Mouse (Mus musculus) kidney, embryonic 14.5 days (tissue): Measurements from ENCODE around the gene Gm10722. TPM values are rescaled to one million over a fixed set of nuclear protein-coding genes. Genes with fewer than 3 reads are reported as not detected.
"Not testable (repeated sequence)": the region's sequence is repeated elsewhere in the genome, so short reads cannot be mapped to it uniquely, and the experiment has no call there.

Experiments
- ATAC-seq: fragments of 200-750 bp; cut with Nextera tagmentation; 2 replicates; pipeline ENCODE4 v1.8.0; 2017; ENCODE audit warnings: moderate number of reproducible peaks, mild to moderate bottlenecking, moderate TSS enrichment, moderate library complexity; ENCODE audit not compliant: low FRiP score, low TSS enrichment
- H3K27ac ChIP-seq: fragments of 300-500 bp; sonication (generic); 2 replicates; pipeline ENCODE4 v1.5.1; 2014; ENCODE audit warnings: low read depth, mild to moderate bottlenecking, low read length, moderate library complexity, mixed read lengths
- H3K27me3 ChIP-seq: fragments of 300-500 bp; sonication (generic); 2 replicates; pipeline ENCODE4 v1.6.1; 2014; ENCODE audit warnings: mild to moderate bottlenecking, low read length; ENCODE audit not compliant: control insufficient read depth, insufficient read depth
- H3K36me3 ChIP-seq: fragments of 300-500 bp; sonication (generic); 2 replicates; pipeline ENCODE4 v1.6.1; 2014; ENCODE audit warnings: low read length, mixed read lengths; ENCODE audit not compliant: control insufficient read depth, insufficient read depth
- H3K4me1 ChIP-seq: fragments of 300-500 bp; sonication (generic); 2 replicates; pipeline ENCODE4 v1.6.1; 2014; ENCODE audit warnings: low read length, mixed read lengths; ENCODE audit not compliant: control insufficient read depth, insufficient read depth
- H3K4me2 ChIP-seq: fragments of 300-500 bp; sonication (generic); replicated peaks from 2 replicates; pipeline ENCODE4 v1.6.1; 2014; ENCODE audit warnings: low read depth, mild to moderate bottlenecking, low read length
- H3K4me3 ChIP-seq: fragments of 300-500 bp; sonication (generic); 2 replicates; pipeline ENCODE4 v1.5.1; 2014; ENCODE audit warnings: mild to moderate bottlenecking, low read length
- H3K9ac ChIP-seq: fragments of 300-500 bp; sonication (generic); 2 replicates; pipeline ENCODE4 v1.6.1; 2014; ENCODE audit warnings: low read depth, mild to moderate bottlenecking, low read length, moderate library complexity
- H3K9me3 ChIP-seq: fragments of 300-500 bp; sonication (generic); 2 replicates; pipeline ENCODE4 v1.6.1; 2016; ENCODE audit warnings: low read length; ENCODE audit not compliant: control insufficient read depth
- WGBS: fragments of 180-500 bp; shearing (Covaris S2); extraction: QIAGEN DNeasy Blood & Tissue Kit; methylation state at CpG from one replicate; pipeline ENCODE4 v1.1.7; 2014; 5-methylcytosine and 5-hydroxymethylcytosine counted together
- polyA plus RNA-seq: library from polyadenylated mRNA; unstranded; fragments of >200 nt; fragmentation: Nextera tagmentation; extraction: Ambion mirVana; gene quantifications from 2 replicates; pipeline ENCODE4 v1.2.1, GENCODE M21; 2014

Gene Gm10722
- polyA plus RNA-seq, 1 experiment from 2014 or later, result not detected

- not testable (repeated sequence) for H3K4me1 ChIP-seq, H3K36me3 ChIP-seq, H3K4me2 ChIP-seq, H3K27ac ChIP-seq, H3K27me3 ChIP-seq, H3K4me3 ChIP-seq, H3K9me3 ChIP-seq, H3K9ac ChIP-seq
- peak; percentile 39; the same call in 1 of the 2 replicates for ATAC-seq
- WGBS, result no CpG with 5 or more reads among the region's 11 CpGs
These were observed 12.1 kb downstream of the Gm10722 start, which contains the start of gene Gm10721 for GRCm38 (mm10) chr9:3012733-3013279. Gm10721 (plus strand) TSS chr9:3013140.

- H3K27ac ChIP-seq, H3K9me3 ChIP-seq, H3K27me3 ChIP-seq, H3K4me2 ChIP-seq, H3K4me1 ChIP-seq, ATAC-seq, H3K4me3 ChIP-seq, H3K36me3 ChIP-seq, H3K9ac ChIP-seq: not testable (repeated sequence)
- 61% methylated on average over 4 of the region's 9 CpGs for WGBS
These were observed 14.6 kb downstream of the Gm10722 start, which contains the start of gene Gm10720 for GRCm38 (mm10) chr9:3015354-3015753. Gm10720 (plus strand) TSS chr9:3015654.

DNA sequence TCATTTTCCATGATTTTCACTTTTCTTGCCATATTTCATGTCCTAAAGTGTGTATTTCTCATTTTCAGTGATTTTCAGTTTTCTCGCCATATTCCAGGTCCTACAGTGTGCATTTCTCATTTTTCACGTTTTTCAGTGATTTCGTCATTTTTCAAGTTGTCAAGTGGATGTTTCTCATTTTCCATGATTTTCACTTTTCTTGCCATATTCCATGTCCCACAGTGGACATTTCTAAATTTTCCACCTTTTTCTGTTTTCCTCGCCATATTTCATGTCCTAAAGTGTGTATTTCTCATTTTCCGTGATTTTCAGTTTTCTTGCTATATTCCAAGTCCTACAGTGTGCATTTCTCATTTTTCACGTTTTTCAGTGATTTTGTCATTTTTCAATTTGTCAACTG, 15.2 kb downstream of the Gm10722 start:
- H3K27me3 ChIP-seq, H3K36me3 ChIP-seq, H3K4me1 ChIP-seq, H3K4me3 ChIP-seq, H3K9me3 ChIP-seq, H3K4me2 ChIP-seq, ATAC-seq, H3K9ac ChIP-seq, H3K27ac ChIP-seq: not testable (repeated sequence)
- 64% methylated on average over 4 of the region's 6 CpGs for WGBS

GRCm38 (mm10) chr9:3017108-3017507, 16.4 kb downstream of the Gm10722 start, which contains the start of gene Gm10719:
Gm10719 (plus strand) TSS chr9:3017408.
- not testable (repeated sequence) for H3K27ac ChIP-seq, H3K4me2 ChIP-seq
- 83% methylated on average over 1 of the region's 9 CpGs for WGBS

DNA sequence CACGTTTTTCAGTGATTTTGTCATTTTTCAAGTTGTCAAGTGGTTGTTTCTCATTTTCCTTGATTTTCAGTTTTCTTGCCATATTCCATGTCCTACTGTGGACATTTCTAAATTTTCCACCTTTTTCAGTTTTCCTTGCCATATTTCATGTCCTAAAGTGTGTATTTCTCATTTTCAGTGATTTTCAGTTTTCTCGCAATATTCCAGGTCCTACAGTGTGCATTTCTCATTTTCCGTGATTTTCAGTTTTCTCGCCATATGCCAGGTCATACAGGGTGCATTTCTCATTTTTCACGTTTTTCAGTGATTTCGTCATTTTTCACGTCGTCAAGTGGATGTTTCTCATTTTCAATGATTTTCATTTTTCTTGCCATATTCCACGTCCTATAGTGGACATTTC, 18.2 kb downstream of the Gm10722 start:
- not testable (repeated sequence) for ATAC-seq, H3K4me3 ChIP-seq, H3K4me2 ChIP-seq, H3K9ac ChIP-seq, H3K4me1 ChIP-seq, H3K27me3 ChIP-seq, H3K27ac ChIP-seq, H3K9me3 ChIP-seq, H3K36me3 ChIP-seq
- 68% methylated on average over 9 of the region's 9 CpGs for WGBS

More at GRCm38 (mm10) chr9:3017108-3017507, 16.4 kb downstream of the Gm10722 start, which contains the start of gene Gm10719:
- not testable (repeated sequence) for H3K4me3 ChIP-seq, H3K9me3 ChIP-seq, ATAC-seq, H3K36me3 ChIP-seq, H3K27me3 ChIP-seq, H3K9ac ChIP-seq, H3K4me1 ChIP-seq

DNA sequence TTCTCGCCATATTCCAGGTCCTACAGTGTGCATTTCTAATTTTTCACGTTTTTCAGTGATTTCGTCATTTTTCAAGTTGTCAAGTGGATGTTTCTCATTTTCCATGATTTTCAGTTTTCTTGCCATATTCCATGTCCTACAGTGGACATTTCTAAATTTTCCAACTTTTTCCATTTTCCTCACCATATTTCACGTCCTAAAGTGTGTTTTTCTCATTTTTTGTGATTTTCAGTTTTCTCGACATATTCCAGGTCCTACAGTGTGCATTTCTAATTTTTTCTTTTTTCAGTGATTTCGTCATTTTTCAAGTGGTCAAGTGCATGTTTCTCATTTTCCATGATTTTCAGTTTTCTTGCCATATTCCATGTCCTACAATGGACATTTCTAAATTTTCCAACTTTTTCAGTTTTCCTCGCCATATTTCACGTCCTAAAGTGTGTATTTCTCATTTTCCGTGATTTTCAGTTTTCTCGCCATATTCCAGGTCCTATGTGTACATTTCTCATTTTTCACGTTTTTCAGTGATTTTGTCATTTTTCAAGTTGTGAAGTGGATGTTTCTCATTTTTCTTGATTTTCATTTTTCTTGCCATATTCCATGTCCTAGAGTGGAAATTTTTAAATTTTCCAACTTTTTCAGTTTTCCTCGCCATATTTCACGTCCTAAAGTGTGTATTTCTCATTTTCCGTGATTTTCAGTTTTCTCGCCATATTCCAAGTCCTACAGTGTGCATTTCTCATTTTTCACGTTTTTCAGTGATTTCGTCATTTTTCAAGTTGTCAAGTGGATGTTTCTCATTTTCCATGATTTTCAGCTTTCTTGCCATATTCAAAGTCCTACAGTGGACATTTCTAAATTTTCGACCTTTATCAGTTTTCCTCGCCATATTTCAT, 19.4 kb downstream of the Gm10722 start:
- H3K9ac ChIP-seq, H3K4me2 ChIP-seq, H3K9me3 ChIP-seq, H3K27ac ChIP-seq, H3K4me3 ChIP-seq, H3K27me3 ChIP-seq, H3K4me1 ChIP-seq, H3K36me3 ChIP-seq: not testable (repeated sequence)
- ATAC-seq, result 0 out of 2 replicates have a peak, but pooled peaks have one; percentile 65
- 79% methylated on average over 11 of the region's 19 CpGs for WGBS

GRCm38 (mm10) chr9:3022316-3023008, 21.7 kb downstream of the Gm10722 start:
- H3K9me3 ChIP-seq, H3K36me3 ChIP-seq, H3K27ac ChIP-seq, H3K4me2 ChIP-seq, H3K4me1 ChIP-seq, H3K9ac ChIP-seq, H3K27me3 ChIP-seq, H3K4me3 ChIP-seq, ATAC-seq: not testable (repeated sequence)
- WGBS, result 70% methylated on average over 9 of the region's 13 CpGs

DNA sequence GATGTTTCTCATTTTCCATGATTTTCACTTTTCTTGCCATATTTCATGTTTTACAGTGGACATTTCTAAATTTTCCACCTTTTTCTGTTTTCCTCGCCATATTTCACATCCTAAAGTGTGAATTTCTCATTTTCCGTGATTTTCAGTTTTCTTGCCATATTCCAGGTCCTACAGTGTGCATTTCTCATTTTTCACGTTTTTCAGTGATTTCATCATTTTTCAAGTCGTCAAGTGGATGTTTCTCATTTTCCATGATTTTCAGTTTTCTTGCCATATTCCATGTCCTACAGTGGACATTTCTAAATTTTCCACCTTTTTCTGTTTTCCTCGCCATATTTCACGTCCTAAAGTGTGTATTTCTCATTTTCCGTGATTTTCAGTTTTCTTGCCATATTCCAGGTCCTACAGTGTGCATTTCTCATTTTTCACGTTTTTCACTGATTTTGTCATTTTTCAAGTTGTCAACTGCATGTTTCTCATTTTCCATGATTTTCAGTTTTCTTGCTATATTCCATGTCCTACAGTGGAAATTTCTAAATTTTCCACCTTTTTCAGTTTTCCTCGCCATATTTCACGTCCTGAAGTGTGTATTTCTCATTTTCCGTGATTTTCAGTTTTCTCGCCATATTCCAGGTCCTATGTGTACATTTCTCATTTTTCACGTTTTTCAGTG, 22.7 kb downstream of the Gm10722 start, which contains the start of gene Gm10718:
Gene Gm10718, plus strand, starts transcription at position 236 of the 673 bp plus-strand sequence.
- 72% methylated on average over 9 of the region's 13 CpGs for WGBS
- H3K27me3 ChIP-seq, H3K27ac ChIP-seq, H3K9ac ChIP-seq, H3K36me3 ChIP-seq, H3K4me1 ChIP-seq, H3K4me3 ChIP-seq, H3K9me3 ChIP-seq, H3K4me2 ChIP-seq, ATAC-seq: not testable (repeated sequence)
